Mouse (Mus musculus) testis, adult 2 months (tissue): Measurements from ENCODE around the gene Tpbpb. TPM values are rescaled to one million over a fixed set of nuclear protein-coding genes. Genes with fewer than 3 reads are reported as not detected.

Experiments
- H3K27ac ChIP-seq: fragments of 200-500 bp; 2 replicates; pipeline ENCODE4 v1.5.1; 2012; ENCODE audit warnings: low read depth, low read length; ENCODE audit not compliant: control insufficient read depth, insufficient read depth
- H3K27me3 ChIP-seq: fragments of 200-500 bp; 2 replicates; pipeline ENCODE4 v1.6.1; 2012; ENCODE audit warnings: mild to moderate bottlenecking, low read length, moderate library complexity; ENCODE audit not compliant: control insufficient read depth, insufficient read depth
- H3K36me3 ChIP-seq: fragments of 200-500 bp; 2 replicates; pipeline ENCODE4 v1.6.1; 2012; ENCODE audit warnings: mild to moderate bottlenecking, low read length; ENCODE audit not compliant: control insufficient read depth, insufficient read depth
- H3K4me1 ChIP-seq: fragments of 200-500 bp; 2 replicates; pipeline ENCODE4 v1.6.1; 2012; ENCODE audit warnings: low read length; ENCODE audit not compliant: control insufficient read depth, insufficient read depth
- H3K4me3 ChIP-seq: fragments of 200-500 bp; 2 replicates; pipeline ENCODE4 v1.5.1; 2012; ENCODE audit warnings: low read depth, mild to moderate bottlenecking, low read length, moderate library complexity, mixed read lengths; ENCODE audit not compliant: control insufficient read depth
- CTCF ChIP-seq: fragments of 200-500 bp; IDR thresholded peaks from 2 replicates; pipeline ENCODE4 v1.5.1; 2012; ENCODE audit warnings: low read depth, mild to moderate bottlenecking, inconsistent platforms, low read length, moderate library complexity; ENCODE audit not compliant: control insufficient read depth, insufficient read depth, insufficient replicate concordance
- POLR2A ChIP-seq: fragments of 200-500 bp; IDR thresholded peaks from 2 replicates; pipeline ENCODE4 v1.6.1; 2012; ENCODE audit warnings: low read depth, mild to moderate bottlenecking, inconsistent platforms, low read length, moderate library complexity; ENCODE audit not compliant: control insufficient read depth
- polyA plus RNA-seq: library from polyadenylated mRNA; depleted of rRNA; stranded (reverse); fragments of >200 nt; gene quantifications from 2 replicates; pipeline ENCODE4 v1.2.3, GENCODE M21; 2012; rRNA removed

Tpbpb gene
- polyA plus RNA-seq, 1 experiment = not detected

DNA sequence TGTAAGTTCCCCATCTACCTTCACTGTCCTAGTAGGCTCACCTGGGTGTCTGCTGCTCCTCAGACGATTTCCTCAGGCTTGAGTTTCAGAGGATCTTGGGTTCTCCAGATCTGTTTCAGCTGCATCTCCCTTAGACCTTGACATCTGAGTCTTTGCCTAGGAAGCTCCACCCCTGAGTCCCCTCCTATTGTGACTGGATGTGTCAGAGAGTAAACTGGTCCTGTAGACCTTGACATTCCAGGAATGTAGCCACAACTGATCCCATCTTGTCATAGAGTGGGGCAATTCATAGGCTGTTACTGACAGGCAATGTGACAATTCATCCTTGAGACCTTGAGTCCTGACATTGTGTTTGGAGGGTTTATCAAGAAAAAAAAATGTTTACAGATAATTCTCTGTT lies 40.4 kb downstream of the Tpbpb start, which contains the start of gene 4930486L24Rik:
4930486L24Rik (minus strand) TSS at position 195 of the 400 bp plus-strand sequence.
- H3K36me3 ChIP-seq = no peaks in the 10 kb centered on the region
- H3K4me3 ChIP-seq = no peak within 1 kb of the TSS
- no peaks in the 10 kb centered on the region for H3K27me3 ChIP-seq
- no peaks in the 10 kb centered on the region for H3K4me1 ChIP-seq
- H3K27ac ChIP-seq = no peak within 1 kb of the TSS
- TF ChIP-seq POLR2A (no peak), CTCF (no peak)

Other genes starting within 250 kb of the Tpbpb start
- gene BC051665, start 118.5 kb downstream of the Tpbpb start, polyA plus RNA-seq = not detected in 2 replicates
- gene Ctsll3, start 102.0 kb downstream of the Tpbpb start, polyA plus RNA-seq = not detected in 2 replicates
- gene 4930486L24Rik, start 40.4 kb downstream of the Tpbpb start, polyA plus RNA-seq = 0.23 and 0.36 TPM in 2 replicates
- gene Gm49392, start 8.0 kb downstream of the Tpbpb start, polyA plus RNA-seq = 0.12 TPM in 1 of 2 replicates, not detected in the other
- 0.23 TPM in 1 of 2 replicates, not detected in the other for gene Ctla2b, start 7.4 kb downstream of the Tpbpb start, polyA plus RNA-seq
- gene Gm49393, start 30.7 kb upstream of the Tpbpb start, polyA plus RNA-seq = not detected in 2 replicates
- gene Gm49391, start 31.7 kb upstream of the Tpbpb start, polyA plus RNA-seq = 0.15 and 0.37 TPM in 2 replicates
- gene Ctla2a, start 31.7 kb upstream of the Tpbpb start, polyA plus RNA-seq = 0.22 and 1.2 TPM in 2 replicates
- not detected in 2 replicates for gene Tpbpa, start 37.1 kb upstream of the Tpbpb start, polyA plus RNA-seq
- gene Ctsj, start 101.1 kb upstream of the Tpbpb start, polyA plus RNA-seq = not detected in 2 replicates
- gene Ctsq, start 135.8 kb upstream of the Tpbpb start, polyA plus RNA-seq = not detected in 2 replicates